Mouse (Mus musculus): ENCODE results near the gene Ankar. TPM values are rescaled to one million over a fixed set of nuclear protein-coding genes. Genes with fewer than 3 reads are reported as not detected.
A peak's percentile ranks its signal among the peaks of the same experiment; 100 is the strongest.

Ankar gene
- total RNA-seq, 2 experiments from 2014 or later, result not detected

DNA sequence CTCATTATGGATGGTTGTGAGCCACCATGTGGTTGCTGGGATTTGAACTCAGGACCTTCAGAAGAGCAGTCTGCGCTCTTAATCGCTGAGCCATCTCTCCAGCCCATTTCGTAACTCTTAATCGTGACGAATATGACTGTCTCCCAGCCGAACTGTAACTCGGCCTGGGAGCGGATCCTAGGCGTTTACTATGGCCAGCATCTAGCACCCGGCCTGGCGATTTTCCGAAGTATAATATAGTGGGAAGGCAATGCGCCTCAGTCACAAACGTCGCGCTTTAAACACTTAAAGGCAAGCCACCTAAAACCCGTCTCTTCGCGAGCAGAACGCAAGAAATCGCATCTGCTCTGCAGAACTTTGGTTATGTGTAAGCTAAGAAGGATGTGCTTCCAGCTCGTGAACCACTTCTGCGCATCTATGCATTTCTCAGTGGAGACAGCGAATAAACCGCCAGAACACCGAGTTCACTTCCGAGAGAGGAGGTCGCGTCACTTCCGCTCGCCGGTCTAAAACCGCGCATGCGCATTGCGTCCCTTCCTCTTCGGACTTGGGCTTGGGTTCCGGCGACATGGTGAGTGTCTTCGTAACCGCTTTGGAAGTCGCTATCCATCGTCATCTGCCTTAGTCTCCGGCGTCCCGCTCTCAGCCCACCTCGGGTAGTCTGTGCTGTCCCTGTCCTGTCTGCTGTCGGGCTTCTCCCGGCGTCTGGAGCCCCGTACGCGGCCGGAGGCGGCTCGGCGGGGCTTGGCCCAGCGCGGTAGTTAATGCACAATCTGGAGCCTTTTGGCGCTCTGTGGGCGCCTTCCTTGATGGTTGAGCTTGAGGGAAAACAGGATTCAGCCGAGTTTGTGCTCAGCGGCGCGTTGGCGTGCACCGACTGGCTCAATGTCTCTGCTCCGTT lies 10.6 kb upstream of the Ankar start, which contains the start of gene Rpl37a:
Gene Rpl37a (plus strand): TSS at position 538 of the 901 bp plus-strand sequence.
- peak; percentile 89 for DNase-seq

DNA sequence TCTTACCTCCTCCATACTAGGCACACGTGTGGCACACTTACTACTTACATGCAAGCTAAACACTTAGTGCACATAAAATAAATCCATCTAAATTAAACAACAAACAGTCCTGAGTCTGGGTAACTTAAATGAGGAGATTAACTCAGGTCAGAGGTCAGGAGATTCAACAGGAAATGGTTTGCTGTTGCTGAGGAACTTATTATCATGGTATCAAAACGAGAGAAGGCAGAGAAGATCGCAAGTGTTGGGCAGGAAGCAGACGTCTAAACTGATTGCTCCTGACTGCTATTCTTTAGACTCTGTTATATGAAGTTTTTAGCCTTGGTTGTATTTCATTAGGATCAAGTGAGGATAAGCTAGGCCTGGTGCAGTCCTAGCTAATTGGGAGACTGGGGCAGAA lies 7.1 kb upstream of the Ankar start:
- no peak for DNase-seq

DNA sequence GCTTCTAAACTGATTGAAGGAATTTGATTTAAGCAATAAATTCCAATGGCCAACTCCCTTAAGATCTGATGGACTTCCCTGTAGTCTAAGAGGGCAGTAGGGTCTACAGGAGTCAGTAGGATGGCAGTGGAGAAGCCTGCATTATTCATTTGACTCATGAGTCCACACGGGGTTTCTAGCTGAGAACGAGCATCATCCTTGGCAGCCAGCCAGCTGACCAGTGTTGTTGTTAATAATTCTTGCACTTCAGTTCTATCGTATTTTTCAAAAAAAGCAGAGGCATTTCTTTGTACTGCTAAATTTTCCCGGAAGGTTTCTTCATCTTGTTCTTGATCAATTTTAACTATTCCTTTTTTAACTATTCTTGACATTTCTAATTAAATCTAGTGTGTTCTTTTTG lies 1.7 kb downstream of the Ankar start:
- DNase-seq, result no peak

DNA sequence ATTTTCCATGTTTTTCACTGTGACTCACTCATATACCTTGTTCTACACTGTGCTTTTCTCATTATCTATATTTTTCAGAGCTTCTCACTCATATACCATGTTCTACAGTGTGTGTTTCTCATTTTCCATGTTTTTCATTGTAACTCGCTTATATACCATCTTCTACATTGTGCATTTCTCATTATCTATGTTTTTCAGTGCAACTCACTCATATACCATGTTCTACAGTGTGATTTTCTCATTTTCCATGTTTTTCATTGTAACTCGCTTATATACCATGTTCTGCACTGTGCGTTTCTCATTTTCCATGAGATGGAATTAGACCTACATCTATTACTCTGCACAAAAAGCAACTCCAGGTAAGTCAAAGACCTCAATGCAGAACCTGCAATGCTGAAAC lies 4.1 kb downstream of the Ankar start:
- no peak for DNase-seq

DNA sequence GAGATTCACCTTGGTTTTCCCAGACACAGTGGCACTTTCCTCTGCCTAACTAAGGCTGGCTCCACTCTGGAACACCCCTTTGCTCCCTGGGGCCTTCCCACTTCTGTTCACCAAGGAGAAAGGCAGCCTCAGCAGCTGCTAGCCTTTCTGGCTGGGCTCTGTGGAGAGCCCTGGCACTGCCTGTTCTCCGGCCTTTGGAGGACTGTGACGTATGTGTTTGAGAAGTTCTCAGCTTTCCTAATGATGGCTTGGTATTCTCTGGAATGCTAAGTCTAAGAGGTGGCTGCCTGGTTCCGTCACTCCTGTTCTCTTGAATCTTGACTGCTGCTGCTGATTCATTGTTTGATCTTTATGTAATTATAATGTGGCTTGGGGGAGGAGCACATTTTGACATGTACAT lies 27.3 kb downstream of the Ankar start:
- no peak for DNase-seq

DNA sequence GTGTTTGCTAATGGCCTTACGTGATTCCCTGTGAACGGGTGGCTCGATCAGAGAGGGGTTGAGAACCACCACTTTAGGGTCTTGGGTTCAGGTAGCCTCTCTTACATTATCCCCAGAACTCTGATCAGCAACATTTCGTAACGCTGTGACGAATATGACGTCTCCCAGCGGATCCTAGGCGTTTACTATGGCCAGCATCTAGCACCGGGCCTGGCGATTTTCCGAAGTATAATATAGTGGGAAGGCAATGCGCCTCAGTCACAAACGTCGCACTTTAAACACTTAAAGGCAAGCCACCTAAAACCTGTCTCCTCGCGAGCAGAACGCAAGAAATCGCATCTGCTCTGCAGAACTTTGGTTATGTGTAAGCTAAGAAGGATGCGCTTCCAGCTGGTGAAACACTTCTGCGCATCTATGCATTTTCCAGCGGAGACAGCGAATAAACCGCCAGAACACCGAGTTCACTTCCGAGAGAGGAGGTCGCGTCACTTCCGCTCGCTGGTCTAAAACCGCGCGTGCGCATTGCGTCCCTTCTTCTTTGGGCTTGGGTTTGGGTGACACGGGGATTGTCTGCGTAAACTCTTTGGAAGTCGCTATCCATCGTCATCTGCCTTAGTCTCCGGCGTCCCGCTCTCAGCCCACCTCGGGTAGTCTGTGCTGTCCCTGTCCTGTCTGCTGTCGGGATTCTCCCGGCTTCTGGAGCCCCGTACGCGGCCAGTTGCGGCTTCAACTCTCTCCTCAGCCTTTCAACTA lies 59.5 kb downstream of the Ankar start:
- DNase-seq, result no peak

DNA sequence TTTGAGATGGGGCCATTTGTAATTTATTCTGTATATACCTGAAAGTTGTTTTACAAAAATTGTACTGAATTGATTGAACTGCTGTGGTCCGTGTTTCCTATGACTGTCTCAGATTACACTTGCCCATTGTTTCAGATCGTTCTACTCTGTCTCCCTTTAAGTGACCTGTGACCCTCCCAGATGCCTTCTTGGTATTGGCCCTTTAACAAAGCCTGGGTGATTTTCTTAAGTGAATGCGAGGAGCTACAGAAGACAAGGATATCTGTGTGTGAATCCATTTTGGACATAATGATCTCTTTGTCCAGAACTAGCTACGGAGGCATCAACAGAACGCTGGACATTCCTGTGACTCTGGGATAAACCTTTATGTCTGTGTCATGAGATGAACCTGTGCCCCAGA lies 65.2 kb downstream of the Ankar start:
- no peak for DNase-seq

DNA sequence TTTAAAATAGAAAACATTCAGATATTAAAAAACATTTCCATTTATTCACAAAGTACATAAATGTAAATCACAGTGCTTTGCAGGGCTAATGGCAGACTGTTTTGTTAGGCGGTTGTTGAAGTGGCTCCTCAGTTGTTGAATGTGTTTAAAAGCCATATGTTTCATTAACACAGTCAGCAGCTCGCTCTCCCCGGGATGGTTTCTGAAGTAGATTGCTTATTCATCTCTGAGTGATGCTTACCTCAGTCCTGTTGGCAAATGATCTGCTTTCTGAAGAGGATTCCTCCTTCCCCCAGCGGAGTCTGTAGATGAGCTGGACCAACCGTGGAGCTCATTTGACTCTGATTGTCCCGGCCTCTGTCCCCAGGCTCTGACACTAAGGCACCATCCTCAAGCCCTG lies 88.2 kb downstream of the Ankar start:
- no peak for DNase-seq

DNA sequence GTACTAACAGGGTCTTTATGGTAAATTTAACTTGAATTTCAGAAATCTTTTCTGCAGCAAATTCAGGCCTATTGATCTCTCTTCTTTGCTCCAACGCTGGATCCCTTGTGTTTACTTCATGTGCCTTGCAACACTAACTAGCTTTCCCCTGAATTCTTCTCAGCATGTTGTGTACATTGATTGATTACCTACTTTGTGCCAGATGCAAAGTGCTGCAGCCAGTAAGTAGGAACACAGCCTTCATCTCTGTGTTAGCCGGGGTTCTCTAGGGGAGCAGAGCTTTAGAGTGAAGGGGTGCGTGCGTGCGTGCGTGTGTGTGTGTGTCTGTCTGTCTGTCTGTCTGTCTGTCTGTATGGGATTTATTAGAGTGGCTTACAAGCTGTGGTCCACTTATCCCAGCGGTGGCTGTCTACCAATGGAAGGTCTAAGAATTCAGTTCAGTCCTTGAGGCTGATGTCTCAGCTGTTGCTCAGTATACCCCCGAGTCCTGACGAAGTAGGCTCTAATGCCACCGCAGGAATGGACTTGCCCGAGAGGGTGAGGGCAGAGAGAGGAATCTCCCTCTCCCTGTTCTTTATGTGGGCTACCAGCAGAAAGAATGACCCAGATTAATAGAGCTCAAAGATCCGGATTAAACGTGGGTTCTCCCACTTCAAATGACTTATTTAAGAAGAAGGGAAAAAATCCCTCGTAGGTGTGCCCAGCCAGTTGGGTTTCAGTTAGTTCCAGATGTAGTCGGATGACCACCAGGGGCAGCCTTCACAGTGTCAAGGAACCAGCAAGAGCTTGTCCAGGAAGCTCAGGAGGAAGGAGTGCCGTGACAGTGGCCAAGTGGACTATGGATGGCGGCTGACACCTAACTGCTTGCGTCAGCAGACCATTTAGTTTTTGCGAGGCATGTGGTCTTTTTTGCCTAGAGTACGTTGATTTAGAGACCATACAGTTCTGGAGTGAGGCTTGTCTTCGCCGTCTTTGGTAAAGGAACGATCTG lies 90.2 kb downstream of the Ankar start:
- DNase-seq, result no peak

DNA sequence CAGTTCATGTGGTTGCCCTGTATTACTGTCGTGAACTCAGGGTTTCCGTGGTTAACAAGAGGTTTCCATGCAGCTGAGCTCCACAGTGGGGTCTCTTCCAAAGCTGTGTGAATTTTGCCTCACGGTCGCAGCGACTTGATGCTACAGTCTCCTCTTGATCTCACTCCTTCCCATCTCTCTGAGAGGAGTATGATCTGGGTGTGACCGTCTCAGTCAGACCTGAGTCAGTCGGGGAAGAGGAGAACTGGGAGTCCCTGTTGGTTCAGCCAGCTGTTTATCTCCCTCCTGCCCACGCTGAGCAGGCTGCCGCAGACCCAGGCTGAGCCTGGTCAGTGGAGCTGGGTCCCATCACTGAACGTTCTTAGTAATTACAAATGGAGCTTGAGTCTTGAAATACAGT lies 91.2 kb downstream of the Ankar start:
- DNase-seq, result no peak

DNA sequence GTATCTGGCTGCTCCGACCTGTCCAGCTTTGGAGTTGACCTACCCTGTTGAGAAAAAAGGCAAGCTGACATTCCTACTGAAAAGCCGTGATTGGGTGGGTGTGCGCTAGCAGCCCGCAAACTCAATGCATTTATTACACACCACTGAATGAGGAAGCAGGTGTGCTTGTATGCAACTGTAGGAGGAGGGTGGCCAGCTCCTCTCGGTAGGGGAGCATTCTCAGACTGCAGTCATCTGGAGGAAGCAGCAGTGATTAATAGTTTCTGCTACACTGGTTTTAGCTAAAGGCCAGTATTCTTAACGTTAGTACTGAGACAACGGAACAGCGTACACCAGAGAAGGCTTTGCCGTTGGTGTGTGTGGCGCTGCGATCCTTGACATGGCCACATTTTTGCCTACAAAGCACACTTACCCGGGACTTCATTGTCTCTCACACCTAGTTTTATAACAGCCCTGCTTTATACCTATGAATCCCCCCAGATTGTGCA lies 94.1 kb downstream of the Ankar start:
- no peak for DNase-seq

DNA sequence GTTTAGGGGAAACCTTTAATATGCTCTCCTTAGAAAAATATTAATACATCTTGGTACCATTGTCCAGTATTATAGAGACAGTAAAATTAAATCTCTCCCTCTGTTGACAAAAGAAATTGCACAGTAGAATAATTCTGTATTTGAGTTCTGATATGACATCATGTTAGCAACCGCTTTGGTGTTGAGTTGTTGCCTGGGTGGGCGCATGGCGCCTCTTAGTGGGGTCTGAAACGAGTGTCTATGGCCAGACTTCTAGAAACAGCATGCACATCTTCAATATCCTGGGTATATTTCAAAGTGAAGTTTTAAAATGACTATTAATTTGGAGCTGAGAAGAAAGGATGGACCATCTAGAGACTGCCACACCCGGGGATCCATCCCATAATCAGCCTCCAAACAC lies 97.6 kb downstream of the Ankar start:
- DNase-seq, result no peak

DNA sequence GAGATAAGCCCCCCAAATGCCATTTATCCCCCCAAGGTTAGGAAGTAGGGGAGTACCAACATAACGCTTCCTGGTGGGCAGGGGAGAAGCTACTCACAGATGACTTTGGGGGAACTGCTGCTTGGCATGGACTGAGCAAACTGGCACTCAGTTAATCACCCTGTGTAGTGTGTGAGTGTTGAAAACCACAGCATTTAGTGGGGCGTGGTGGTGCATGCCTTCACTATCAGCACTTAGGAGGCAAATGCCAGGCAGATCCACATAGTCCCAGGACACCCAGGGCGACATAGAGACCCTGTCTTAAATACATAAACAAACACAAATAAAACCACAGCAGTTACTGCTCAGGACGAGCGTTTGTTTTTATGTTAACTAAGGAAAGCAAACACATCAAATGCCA lies 98.2 kb downstream of the Ankar start:
- no peak for DNase-seq

DNA sequence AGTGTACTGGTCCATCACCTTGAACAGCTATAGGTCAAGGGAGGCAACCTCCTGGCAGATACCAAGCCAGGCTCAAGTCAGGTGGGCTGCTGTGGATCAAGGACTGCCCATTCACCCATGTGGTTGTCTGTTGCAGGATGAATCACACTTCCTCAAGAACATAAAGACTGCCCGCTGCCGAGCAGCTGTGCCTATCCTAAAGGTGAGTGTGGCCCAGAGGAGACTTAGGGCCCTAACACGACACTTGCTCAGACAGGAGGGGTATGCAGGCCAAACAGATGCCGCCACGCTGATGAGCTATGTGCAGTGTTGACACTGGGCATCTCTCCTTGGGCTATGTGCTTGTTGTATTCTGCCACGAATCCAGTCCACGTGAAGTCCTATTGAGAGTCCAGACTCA lies 99.1 kb downstream of the Ankar start:
- DNase-seq, result no peak

DNA sequence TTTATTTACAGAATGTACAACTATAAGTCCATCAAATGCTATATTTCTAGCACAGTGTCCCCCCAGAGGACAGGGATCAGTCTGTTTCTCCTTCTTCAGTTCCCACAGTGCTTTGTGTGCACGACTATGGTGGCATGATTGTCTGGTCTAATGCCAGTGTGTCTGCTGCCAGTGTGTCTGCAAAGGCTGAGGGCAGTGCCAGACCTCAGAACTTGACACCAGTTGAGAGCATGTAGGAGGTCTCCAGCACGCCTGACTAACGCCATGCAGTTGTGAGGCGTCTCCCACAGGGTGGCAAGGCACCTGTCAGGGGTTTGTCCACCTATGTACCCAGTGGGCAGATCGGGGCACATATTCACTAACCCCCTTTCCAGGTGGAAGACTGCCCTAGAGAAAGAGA lies 99.6 kb downstream of the Ankar start:
- no peak for DNase-seq

DNA sequence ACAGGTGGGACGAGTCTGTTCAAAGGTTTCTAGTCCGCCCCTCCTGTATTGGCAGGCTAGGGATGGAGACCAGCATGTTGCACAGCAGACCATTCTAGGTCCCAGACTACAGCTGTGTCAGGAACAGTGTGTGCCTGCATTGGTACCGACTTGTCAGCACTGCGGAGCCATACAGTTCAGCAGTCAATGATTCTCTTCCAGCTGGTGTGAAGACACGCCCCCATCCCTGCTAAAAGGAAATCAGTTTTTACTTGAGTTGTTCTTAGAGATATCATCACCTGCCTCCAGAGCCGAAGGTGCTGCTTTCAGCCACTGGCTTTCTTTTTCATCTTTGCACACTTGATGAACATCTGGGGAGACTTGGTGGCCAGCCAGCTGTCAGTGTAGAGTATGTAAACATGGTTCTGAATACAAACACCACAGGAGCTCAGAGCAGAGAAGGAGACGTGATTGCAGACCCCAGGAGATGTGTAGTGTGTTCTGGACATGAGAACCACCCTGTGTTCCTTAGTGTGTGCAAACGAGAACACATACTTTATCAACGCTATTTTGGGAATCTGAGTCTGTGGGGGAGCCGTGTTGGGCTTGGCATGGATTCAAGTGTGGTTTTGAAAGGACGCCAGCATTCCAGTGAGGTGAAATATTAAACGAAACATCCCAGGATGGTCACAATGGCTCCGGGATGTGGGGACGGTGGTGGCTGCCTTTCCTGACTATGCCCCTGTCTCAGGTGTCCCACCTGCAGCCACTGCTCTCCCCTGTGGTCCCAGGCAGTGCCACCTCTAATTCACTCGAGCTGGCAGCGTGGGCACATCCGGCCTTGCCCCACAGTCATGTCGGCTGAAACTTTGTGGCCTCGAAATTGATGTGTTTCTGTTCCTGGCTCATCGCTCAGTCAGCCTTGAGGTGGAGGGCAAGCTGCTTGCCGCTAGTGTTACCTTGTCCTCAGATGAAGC lies 101.0 kb downstream of the Ankar start:
- no peak for DNase-seq

DNA sequence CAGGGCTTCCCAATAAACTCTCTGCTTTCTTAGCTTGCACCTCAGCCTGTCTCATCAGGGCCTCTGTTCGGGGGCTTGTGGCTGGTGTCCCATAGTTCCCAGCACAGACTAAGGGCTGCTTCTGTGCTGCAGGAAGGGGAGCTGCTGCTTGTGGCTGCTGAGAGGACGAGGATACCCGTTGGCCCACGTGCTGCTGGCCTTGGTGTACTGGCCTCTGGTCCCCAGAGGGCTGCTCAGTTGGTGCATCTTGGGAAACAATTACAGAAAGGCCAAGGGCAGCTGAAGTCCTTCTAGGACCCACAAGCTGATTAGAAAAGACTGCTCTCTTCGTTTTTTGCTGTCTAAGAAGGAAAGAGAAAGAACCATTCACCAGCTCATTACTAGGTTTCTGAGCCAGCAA lies 104.1 kb downstream of the Ankar start:
- no peak for DNase-seq

DNA sequence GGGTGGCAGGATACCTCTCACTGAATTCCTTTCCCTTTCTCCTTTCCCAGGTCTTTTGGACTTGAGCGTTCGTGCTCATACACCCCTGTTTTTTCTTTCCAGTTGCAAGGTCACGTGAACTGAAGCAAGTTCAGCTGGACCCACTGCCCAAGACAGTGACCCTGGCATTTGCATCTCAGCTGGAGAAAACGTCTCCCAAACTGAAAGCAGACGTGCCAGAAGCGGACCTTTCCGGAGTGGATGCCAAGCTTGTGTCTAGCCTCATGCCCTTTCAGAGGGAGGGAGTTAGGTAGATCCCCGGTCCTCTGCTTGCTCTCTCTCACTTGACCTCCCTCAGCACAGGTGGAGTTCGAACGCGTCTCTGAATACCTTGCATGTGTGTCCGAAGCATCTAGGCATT lies 104.7 kb downstream of the Ankar start:
- DNase-seq, result no peak

DNA sequence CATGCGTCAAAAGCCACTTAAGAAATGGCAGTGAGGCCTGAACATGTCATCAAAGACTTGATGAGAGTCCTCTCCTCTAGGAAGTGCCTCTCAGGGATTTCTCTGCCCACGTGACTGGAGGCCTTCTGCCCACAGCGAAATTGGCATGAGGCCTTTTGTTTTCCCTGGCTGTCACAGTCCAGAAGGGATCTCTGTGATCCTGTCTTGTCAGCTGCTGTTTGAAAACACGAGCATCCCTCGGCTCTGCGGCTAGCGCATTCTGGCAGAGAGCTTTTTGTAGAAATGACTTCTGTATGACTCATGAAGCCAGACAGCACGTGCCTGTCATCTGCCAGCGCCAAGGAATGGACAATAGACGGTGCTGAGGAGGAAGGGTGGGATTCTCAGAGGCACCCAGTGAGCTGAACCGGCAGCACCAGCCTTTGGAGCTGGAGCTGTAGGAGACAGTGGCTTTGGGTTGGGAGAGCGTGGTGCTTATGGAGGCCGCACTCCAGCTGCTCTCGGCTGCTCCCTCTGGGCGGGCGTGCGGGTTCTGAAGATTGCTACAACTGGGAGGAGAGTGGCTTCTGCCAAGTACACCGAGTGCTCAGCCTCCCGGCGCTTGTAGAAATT lies 106.9 kb downstream of the Ankar start:
- DNase-seq, result peak; percentile 57

Measured in gastrocnemius, postnatal 25 days (tissue).